Mouse (Mus musculus): ENCODE measurements around the gene Tst. TPM values are rescaled to one million over a fixed set of nuclear protein-coding genes. Genes with fewer than 3 reads are reported as not detected.

The Tst gene
- polyA plus RNA-seq (2017; shearing (Covaris generic)), result under 1 TPM; 0.17 to 0.87 TPM

GRCm38 (mm10) chr15:78405517-78406211, at the start of gene Tst:
Gene Tst, minus strand, starts transcription at chr15:78405907.

GRCm38 (mm10) chr15:78428391-78429138, 22.9 kb upstream of the Tst start, which contains the start of gene Kctd17:
Gene Kctd17, plus strand, starts transcription at chr15:78428564.

GRCm38 (mm10) chr15:78406293-78406934, 707 bp upstream of the Tst start, which contains the start of gene Mpst:
Gene Mpst, plus strand, starts transcription at chr15:78406416.

GRCm38 (mm10) chr15:78395478-78395962, 10.2 kb downstream of the Tst start, which contains the start of gene Tex33:
Gene Tex33, minus strand, starts transcription at chr15:78395912.

Other genes with a start within 250 kb of the Tst start
- gene Ift27, start 231.8 kb downstream of the Tst start, polyA plus RNA-seq (2017; shearing (Covaris generic)), result 10 to 100 TPM; 58.7 to 62.5 TPM
- not detected for gene Pvalb, start 199.5 kb downstream of the Tst start, polyA plus RNA-seq (2017; shearing (Covaris generic))
- 100 to 1,000 TPM; 223 to 226 TPM for gene Ncf4, start 161.1 kb downstream of the Tst start, polyA plus RNA-seq (2017; shearing (Covaris generic))
- under 1 TPM in 1 of 2 experiments, not detected in 1; 0.10 TPM for gene Csf2rb2, start 100.2 kb downstream of the Tst start, polyA plus RNA-seq (2017; shearing (Covaris generic))
- 1 to 10 TPM in 1 of 2 experiments, under 1 TPM in 1; 0.95 to 3.7 TPM for gene Csf2rb, start 80.2 kb downstream of the Tst start, polyA plus RNA-seq (2017; shearing (Covaris generic))
- not detected for gene Tex33, start 10.0 kb downstream of the Tst start, polyA plus RNA-seq (2017; shearing (Covaris generic))
- gene Mpst, start 509 bp upstream of the Tst start, polyA plus RNA-seq (2017; shearing (Covaris generic)), result 1 to 10 TPM; 1.5 to 8.3 TPM
- gene Kctd17, start 22.7 kb upstream of the Tst start, polyA plus RNA-seq (2017; shearing (Covaris generic)), result 10 to 100 TPM; 12.6 to 37.3 TPM
- gene Tmprss6, start 62.7 kb upstream of the Tst start, polyA plus RNA-seq (2017; shearing (Covaris generic)), result under 1 TPM in 1 of 2 experiments, not detected in 1; 0.45 TPM
- 1,000 to 10,000 TPM in 1 of 2 experiments, 100 to 1,000 TPM in 1; 363 to 1,113 TPM for gene Il2rb, start 89.4 kb upstream of the Tst start, polyA plus RNA-seq (2017; shearing (Covaris generic))
- gene C1qtnf6, start 125.5 kb upstream of the Tst start, polyA plus RNA-seq (2017; shearing (Covaris generic)), result 10 to 100 TPM in 1 of 2 experiments, under 1 TPM in 1; 0.47 to 10.7 TPM
- gene Sstr3, start 138.8 kb upstream of the Tst start, polyA plus RNA-seq (2017; shearing (Covaris generic)), result not detected
- gene Rac2, start 166.9 kb upstream of the Tst start, polyA plus RNA-seq (2017; shearing (Covaris generic)), result 1,000 to 10,000 TPM; 2,622 to 2,716 TPM
- 100 to 1,000 TPM; 314 to 394 TPM for gene Cyth4, start 191.1 kb upstream of the Tst start, polyA plus RNA-seq (2017; shearing (Covaris generic))

Data from inflammation-experienced regulatory T-cells (primary cell).